Mouse (Mus musculus): Measurements from ENCODE around the gene 1700001O22Rik.
A peak's percentile ranks its signal among the peaks of the same experiment; 100 is the strongest.

The 1700001O22Rik gene

GRCm38 (mm10) chr2:30810573-30810972, 7.1 kb upstream of the 1700001O22Rik start:
- no peak for DNase-seq

- DNase-seq = no peak
These were observed 6.0 kb upstream of the 1700001O22Rik start for GRCm38 (mm10) chr2:30809503-30809902.

GRCm38 (mm10) chr2:30808296-30808655, 4.8 kb upstream of the 1700001O22Rik start:
- DNase-seq = no peak

- DNase-seq = peak; percentile 93
These were observed 4.3 kb upstream of the 1700001O22Rik start, which contains the start of gene Ntmt1 for GRCm38 (mm10) chr2:30807648-30808295. Gene Ntmt1 (plus strand): TSS chr2:30807826.

GRCm38 (mm10) chr2:30807147-30807647, 3.7 kb upstream of the 1700001O22Rik start:
- no peak for DNase-seq

GRCm38 (mm10) chr2:30805983-30806382, 2.5 kb upstream of the 1700001O22Rik start:
- DNase-seq = no peak

- DNase-seq = peak; percentile 43
These were observed 2.2 kb downstream of the 1700001O22Rik start for GRCm38 (mm10) chr2:30801067-30801852.

- DNase-seq = no peak
These were observed 2.8 kb downstream of the 1700001O22Rik start for GRCm38 (mm10) chr2:30800671-30801066.

- DNase-seq = no peak
These were observed 4.0 kb downstream of the 1700001O22Rik start for GRCm38 (mm10) chr2:30799456-30799855.

- DNase-seq = peak; percentile 82
These were observed 7.1 kb downstream of the 1700001O22Rik start for GRCm38 (mm10) chr2:30796382-30796781.

GRCm38 (mm10) chr2:30795889-30796275, 7.6 kb downstream of the 1700001O22Rik start:
- no peak for DNase-seq

- DNase-seq = no peak
These were observed 8.1 kb downstream of the 1700001O22Rik start for GRCm38 (mm10) chr2:30795271-30795888.

GRCm38 (mm10) chr2:30794179-30795108, 9.0 kb downstream of the 1700001O22Rik start:
- DNase-seq = peak; percentile 99

GRCm38 (mm10) chr2:30792061-30792460, 11.4 kb downstream of the 1700001O22Rik start:
- DNase-seq = no peak

- no peak for DNase-seq
These were observed 16.0 kb downstream of the 1700001O22Rik start for GRCm38 (mm10) chr2:30787466-30787865.

GRCm38 (mm10) chr2:30784078-30784994, 19.1 kb downstream of the 1700001O22Rik start:
- peak; percentile 39 for DNase-seq

GRCm38 (mm10) chr2:30783346-30783745, 20.1 kb downstream of the 1700001O22Rik start:
- DNase-seq = peak; percentile 69

- no peak for DNase-seq
These were observed 20.9 kb downstream of the 1700001O22Rik start for GRCm38 (mm10) chr2:30782312-30783290.

GRCm38 (mm10) chr2:30779241-30779640, 24.2 kb downstream of the 1700001O22Rik start:
- DNase-seq = no peak

GRCm38 (mm10) chr2:30778235-30778634, 25.2 kb downstream of the 1700001O22Rik start:
- DNase-seq = no peak
